Mouse (Mus musculus) forebrain, embryonic 13.5 days (tissue): Measurements from ENCODE around the gene Dzip1. TPM values are rescaled to one million over a fixed set of nuclear protein-coding genes. Genes with fewer than 3 reads are reported as not detected.
A peak's percentile ranks its signal among the peaks of the same experiment; 100 is the strongest.

ENCODE experiments used
- ATAC-seq: fragments of 200-750 bp; cut with Nextera tagmentation; 2 replicates; pipeline ENCODE4 v1.8.0; 2017
- H3K27ac ChIP-seq: fragments of 300-500 bp; sonication (generic); 2 replicates; pipeline ENCODE4 v1.5.1; 2015; ENCODE audit warnings: inconsistent platforms, mild to moderate bottlenecking, moderate library complexity
- H3K27me3 ChIP-seq: fragments of 300-500 bp; sonication (generic); 2 replicates; pipeline ENCODE4 v1.6.1; 2015; ENCODE audit warnings: mild to moderate bottlenecking, inconsistent platforms
- H3K36me3 ChIP-seq: fragments of 300-500 bp; sonication (generic); 2 replicates; pipeline ENCODE4 v1.6.1; 2015; ENCODE audit warnings: mild to moderate bottlenecking, inconsistent platforms; ENCODE audit not compliant: poor library complexity, severe bottlenecking
- H3K4me1 ChIP-seq: fragments of 300-500 bp; sonication (generic); 2 replicates; pipeline ENCODE4 v1.6.1; 2015; ENCODE audit warnings: inconsistent platforms
- H3K4me2 ChIP-seq: fragments of 300-500 bp; sonication (generic); 2 replicates; pipeline ENCODE4 v1.6.1; 2015; ENCODE audit warnings: inconsistent platforms, mild to moderate bottlenecking, moderate library complexity
- H3K4me3 ChIP-seq: fragments of 300-500 bp; sonication (generic); 2 replicates; pipeline ENCODE4 v1.5.1; 2015; ENCODE audit warnings: mild to moderate bottlenecking, inconsistent platforms
- H3K9ac ChIP-seq: fragments of 300-500 bp; sonication (generic); 2 replicates; pipeline ENCODE4 v1.6.1; 2015; ENCODE audit warnings: mild to moderate bottlenecking, inconsistent platforms
- H3K9me3 ChIP-seq: fragments of 300-500 bp; sonication (generic); replicated peaks from 2 replicates; pipeline ENCODE4 v1.6.1; 2016; ENCODE audit warnings: inconsistent platforms
- WGBS: fragments of 180-500 bp; shearing (Covaris S2); methylation state at CpG from one replicate; pipeline ENCODE4 v1.1.7; 2015; 5-methylcytosine and 5-hydroxymethylcytosine counted together
- polyA plus RNA-seq: library from polyadenylated mRNA; unstranded; fragments of >200 nt; fragmentation: Nextera tagmentation; extraction: Ambion mirVana; gene quantifications from 2 replicates; pipeline ENCODE4 v1.2.1, GENCODE M21; 2015

Dzip1 gene
- 27.2 and 28.1 TPM in 2 replicates for polyA plus RNA-seq

DNA sequence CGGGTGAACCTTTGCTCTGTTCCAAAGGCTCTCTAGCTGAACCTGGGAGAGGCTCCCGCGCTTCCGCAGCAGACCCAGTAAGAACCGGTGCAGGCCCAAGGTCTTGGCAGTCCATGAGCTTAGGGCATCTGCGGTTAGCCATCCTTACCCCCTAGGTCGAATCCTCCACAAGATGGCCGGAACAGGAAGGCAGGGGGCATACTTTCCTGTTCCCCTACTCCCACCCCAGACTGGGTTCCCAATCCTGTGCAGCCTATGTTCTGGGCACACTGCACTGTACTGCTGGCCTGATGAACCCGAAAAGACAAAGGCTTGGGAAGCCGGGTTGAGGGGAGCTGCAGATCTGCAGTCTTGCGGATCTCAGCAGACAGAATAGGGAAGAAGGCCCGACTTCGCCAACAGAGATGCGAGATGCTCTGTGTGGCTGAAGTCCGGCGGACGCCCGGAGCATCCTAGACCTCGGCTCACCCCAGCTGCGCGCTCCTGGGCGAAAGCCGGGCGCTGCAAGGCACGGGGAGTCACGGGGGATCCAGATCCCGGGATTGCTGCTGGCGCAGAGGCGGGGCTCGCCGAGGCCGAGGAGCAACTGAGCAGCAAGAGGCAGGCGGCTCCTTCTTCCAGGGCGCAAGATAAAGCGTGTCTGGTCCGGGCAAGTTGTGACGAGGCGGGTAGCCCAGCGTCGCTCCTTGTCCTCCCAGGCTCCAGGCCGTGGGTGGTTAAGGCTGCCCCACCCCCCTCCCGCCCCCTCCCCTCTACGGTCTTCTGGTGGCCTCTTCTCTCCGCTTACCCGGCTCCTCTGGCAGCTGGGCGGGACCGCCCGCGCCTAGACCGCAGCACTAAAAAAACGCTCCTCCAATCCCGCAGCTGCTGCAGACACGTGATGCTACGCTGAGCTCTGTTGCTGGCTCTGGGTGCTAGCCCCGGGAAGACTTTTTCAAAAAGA is at the start of gene Dzip1:
Dzip1 (minus strand) TSS at position 788 of the 943 bp plus-strand sequence.
- peak; percentile 97 for ATAC-seq
- peak within 1 kb of the TSS; percentile 69 for H3K4me3 ChIP-seq
- 0 out of 2 replicates have a peak, but pooled peaks cover 11% of the 10 kb centered on the region for H3K36me3 ChIP-seq
- no peaks in the 10 kb centered on the region for H3K9me3 ChIP-seq
- peaks cover 50% of the 10 kb centered on the region for H3K4me1 ChIP-seq
- H3K27ac ChIP-seq, result peak within 1 kb of the TSS; percentile 84
- under 1% methylated on average over 55 of the region's 55 CpGs for WGBS
- peak within 1 kb of the TSS; percentile 90 for H3K9ac ChIP-seq
- H3K27me3 ChIP-seq, result peaks cover 7% of the 10 kb centered on the region; the same call in 1 of the 2 replicates
- peak within 1 kb of the TSS; percentile 81 for H3K4me2 ChIP-seq

DNA sequence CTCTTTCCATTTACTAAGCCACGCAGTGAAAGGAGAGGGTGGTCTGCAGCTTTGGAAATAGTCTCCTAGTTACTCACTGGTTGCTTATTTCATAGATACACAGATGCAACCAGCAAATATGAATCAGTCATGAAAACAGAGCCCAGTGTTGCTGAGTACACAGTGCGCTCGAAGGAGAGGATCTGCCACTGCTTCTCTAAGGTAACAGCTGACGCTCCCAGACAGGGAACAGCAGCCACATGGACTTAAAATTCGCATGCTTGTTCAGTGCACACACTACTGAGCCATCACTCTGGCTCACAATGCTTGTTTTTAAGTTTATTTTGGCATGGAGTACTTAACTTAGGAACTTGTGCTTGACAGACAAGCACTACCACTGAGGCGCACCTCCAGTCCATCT is 47.0 kb upstream of the Dzip1 start:
- H3K27me3 ChIP-seq, result no peaks in the 10 kb centered on the region
- H3K36me3 ChIP-seq, result peaks cover 81% of the 10 kb centered on the region

DNA sequence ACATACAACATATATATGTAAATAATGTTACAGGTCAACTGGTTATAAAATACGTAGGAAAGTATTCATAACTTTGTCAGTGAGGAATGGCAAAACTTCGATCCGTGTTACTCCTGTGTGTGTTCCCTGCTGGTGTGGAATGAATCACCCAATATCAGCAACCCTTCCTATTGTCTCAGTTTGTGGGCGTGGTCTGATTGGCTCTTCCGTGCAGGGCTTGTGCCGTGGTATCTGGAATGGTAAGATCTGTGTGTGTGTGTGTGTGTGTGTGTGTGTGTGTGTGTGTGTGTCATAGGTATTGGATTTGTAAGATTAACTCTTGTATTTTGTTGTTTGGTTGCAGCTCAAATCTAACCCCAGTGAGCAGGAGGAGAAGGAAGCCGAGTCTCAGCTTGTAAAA is 42.4 kb upstream of the Dzip1 start:
- 92% methylated on average over 7 of the region's 7 CpGs for WGBS
- Histone ChIP-seq H3K4me3 (no peak overlapping the region), H3K9me3 (no peaks in the 10 kb centered on the region), H3K27me3 (no peaks in the 10 kb centered on the region), H3K4me2 (no peak overlapping the region), H3K27ac (no peak overlapping the region), H3K36me3 (peaks cover 48% of the 10 kb centered on the region), H3K9ac (no peak overlapping the region), H3K4me1 (no peaks in the 10 kb centered on the region)
- no peak for ATAC-seq

More for the DNA sequence above, 47.0 kb upstream of the Dzip1 start:
- no peaks in the 10 kb centered on the region for H3K4me1 ChIP-seq
- no peak overlapping the region for H3K9ac ChIP-seq
- H3K27ac ChIP-seq, result no peak overlapping the region
- no peaks in the 10 kb centered on the region for H3K9me3 ChIP-seq
- no peak for ATAC-seq
- H3K4me3 ChIP-seq, result no peak overlapping the region
- no peak overlapping the region for H3K4me2 ChIP-seq
- WGBS, result 96% methylated on average over 6 of the region's 6 CpGs

DNA sequence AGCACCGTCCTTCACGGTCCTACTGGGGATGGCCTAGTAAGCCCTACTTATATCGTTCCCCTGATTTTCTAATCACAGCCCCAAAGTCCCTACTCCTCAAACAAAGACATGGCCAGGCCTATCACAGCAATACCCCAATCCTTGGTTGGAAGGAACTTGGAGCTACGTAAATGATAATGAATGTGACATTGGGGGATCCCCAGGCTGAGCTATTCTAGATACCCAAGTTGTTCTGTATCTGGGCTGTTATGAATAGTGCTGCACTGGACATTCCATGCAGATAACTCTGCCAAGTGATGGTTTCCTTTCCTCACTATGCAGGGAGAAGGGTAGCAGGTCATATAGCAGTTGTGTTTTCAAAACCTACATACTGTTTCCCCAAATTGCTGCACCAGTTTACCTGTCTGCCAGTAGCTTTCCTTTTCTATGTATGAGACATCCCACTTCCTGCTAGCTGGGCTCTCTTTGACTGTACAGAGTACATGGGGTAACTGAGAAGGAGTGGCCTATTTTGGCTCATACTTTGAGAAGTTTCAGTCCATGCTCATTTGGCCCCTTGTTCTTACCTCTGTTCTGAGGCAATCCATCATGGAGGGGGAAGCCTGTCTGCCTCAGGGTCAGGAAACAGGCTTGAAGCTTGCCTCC is 40.2 kb upstream of the Dzip1 start:
- Histone ChIP-seq H3K4me2 (no peak overlapping the region), H3K36me3 (peaks cover 40% of the 10 kb centered on the region), H3K27me3 (no peaks in the 10 kb centered on the region), H3K27ac (no peak overlapping the region), H3K4me1 (no peaks in the 10 kb centered on the region), H3K4me3 (no peak overlapping the region), H3K9me3 (no peaks in the 10 kb centered on the region), H3K9ac (no peak overlapping the region)
- ATAC-seq, result no peak
- 95% methylated on average over 4 of the region's 4 CpGs for WGBS

DNA sequence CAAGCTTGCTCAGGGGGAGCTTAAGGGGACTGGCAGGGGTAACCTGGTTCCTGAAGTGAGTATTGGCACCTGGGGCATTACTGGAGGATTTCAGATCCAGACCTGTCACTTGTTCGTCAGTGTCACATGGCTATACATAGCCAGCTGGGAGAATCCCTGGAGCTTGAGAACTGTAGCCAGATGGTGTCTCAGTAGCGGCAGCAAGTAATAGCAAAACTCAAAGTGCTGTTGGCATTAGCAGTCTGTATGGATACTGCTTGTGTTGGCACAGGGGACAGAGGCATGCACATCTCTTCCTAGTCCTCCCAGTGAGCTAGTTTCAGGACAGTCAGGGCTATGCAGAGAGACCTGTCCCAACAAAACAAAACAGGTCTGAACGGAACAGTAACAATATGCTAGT is 32.8 kb upstream of the Dzip1 start:
- peaks cover 56% of the 10 kb centered on the region for H3K36me3 ChIP-seq
- peak; percentile 73 for ATAC-seq
- 0 out of 2 replicates have a peak, but pooled peaks cover 6% of the 10 kb centered on the region for H3K4me1 ChIP-seq
- no peaks in the 10 kb centered on the region for H3K27me3 ChIP-seq
- no peak overlapping the region for H3K4me3 ChIP-seq
- 93% methylated on average over 3 of the region's 3 CpGs for WGBS
- H3K4me2 ChIP-seq, result no peak overlapping the region
- H3K9me3 ChIP-seq, result no peaks in the 10 kb centered on the region
- H3K27ac ChIP-seq, result no peak overlapping the region
- no peak overlapping the region for H3K9ac ChIP-seq

DNA sequence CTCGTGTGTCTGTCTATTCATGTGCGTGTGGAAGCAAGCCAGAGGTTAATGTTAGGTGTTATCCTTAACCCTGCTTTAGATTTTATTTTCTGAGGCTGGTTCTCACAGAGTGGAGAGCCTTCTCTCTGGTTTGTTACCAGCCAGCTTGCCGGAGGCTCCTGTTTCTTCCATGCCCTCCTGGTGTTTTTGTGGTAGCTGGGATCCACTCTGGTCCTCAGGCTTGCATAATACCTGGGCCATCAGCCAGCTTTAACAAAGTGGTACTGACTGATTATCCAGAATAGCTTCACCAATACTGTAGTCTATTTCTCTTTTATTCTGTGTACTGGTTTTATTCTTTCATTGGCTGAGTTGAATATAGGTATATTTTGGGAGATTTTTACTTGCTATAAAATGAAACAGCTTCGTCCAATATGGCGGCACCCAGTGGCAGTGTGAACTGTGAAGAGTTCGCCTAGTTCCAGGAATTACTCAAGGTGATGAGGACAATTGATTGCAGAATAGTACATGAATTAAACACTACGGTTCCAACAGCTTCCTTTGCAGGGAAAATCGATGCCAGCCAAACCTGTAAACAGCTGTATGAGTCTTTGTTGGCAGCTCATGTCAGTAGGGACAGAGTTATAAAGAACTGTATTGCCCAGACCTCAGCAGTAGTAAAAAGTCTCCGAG is 26.8 kb upstream of the Dzip1 start:
- no peak for ATAC-seq
- peaks cover 21% of the 10 kb centered on the region for H3K36me3 ChIP-seq
- WGBS, result 91% methylated on average over 9 of the region's 9 CpGs

DNA sequence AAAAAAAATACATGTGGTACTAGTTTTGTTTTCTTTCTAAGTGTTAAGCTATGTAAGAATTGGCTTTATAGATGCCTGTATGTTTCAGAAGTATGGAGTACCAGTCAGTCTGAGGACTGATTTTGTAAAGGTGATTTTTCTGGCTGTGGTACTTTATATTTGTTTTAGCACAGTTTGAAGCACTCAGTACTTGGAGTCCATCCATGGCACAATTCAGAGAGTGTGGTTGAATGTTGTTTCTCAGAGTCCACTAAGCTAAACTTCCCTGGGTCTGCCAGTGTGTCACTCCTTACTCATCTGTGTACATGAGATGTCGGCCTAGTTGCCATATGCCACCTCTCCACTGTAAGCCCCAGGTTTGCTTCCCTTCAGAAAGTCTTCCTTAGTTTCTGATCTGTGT is 23.6 kb upstream of the Dzip1 start:
- H3K4me1 ChIP-seq, result peaks cover 4% of the 10 kb centered on the region; the same call in 1 of the 2 replicates
- no peak overlapping the region for H3K9ac ChIP-seq
- no peak overlapping the region for H3K27ac ChIP-seq
- no peak overlapping the region for H3K4me3 ChIP-seq
- H3K36me3 ChIP-seq, result peaks cover 8% of the 10 kb centered on the region; the same call in 1 of the 2 replicates
- no peak overlapping the region for H3K4me2 ChIP-seq
- 93% methylated on average over 1 of the region's 1 CpGs for WGBS
- H3K9me3 ChIP-seq, result no peaks in the 10 kb centered on the region
- no peak for ATAC-seq
- H3K27me3 ChIP-seq, result no peaks in the 10 kb centered on the region

More for the DNA sequence above, 26.8 kb upstream of the Dzip1 start:
- H3K27me3 ChIP-seq, result no peaks in the 10 kb centered on the region
- peaks cover 10% of the 10 kb centered on the region; the same call in 1 of the 2 replicates for H3K4me1 ChIP-seq
- no peak overlapping the region for H3K4me3 ChIP-seq
- H3K9ac ChIP-seq, result no peak overlapping the region
- H3K27ac ChIP-seq, result no peak overlapping the region
- H3K9me3 ChIP-seq, result no peaks in the 10 kb centered on the region
- H3K4me2 ChIP-seq, result no peak overlapping the region

DNA sequence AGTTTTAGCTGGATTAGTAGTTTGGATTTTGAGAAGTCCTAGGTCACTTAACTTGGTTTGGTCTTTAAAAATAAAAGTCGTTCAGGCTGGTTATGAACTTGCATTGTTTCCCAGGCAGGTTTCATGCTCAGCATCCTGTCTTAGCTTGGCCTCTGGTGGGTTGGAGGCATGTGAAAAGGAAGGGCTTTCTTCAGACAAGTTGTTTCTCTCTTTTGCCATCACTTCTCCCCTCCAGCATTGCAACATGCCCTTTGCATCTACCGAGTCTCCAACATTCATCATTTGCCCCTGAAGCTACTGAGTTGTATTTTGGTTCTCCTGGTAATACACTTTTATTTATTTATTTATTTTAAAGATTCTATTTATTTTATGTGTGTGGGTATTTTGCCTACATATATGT is 19.4 kb upstream of the Dzip1 start:
- WGBS, result 88% methylated on average over 2 of the region's 2 CpGs
- H3K27me3 ChIP-seq, result no peaks in the 10 kb centered on the region
- H3K9ac ChIP-seq, result no peak overlapping the region
- no peak for ATAC-seq
- no peak overlapping the region for H3K27ac ChIP-seq
- peaks cover 6% of the 10 kb centered on the region for H3K4me1 ChIP-seq
- H3K4me3 ChIP-seq, result no peak overlapping the region
- H3K36me3 ChIP-seq, result no peaks in the 10 kb centered on the region
- H3K4me2 ChIP-seq, result no peak overlapping the region
- H3K9me3 ChIP-seq, result no peaks in the 10 kb centered on the region

DNA sequence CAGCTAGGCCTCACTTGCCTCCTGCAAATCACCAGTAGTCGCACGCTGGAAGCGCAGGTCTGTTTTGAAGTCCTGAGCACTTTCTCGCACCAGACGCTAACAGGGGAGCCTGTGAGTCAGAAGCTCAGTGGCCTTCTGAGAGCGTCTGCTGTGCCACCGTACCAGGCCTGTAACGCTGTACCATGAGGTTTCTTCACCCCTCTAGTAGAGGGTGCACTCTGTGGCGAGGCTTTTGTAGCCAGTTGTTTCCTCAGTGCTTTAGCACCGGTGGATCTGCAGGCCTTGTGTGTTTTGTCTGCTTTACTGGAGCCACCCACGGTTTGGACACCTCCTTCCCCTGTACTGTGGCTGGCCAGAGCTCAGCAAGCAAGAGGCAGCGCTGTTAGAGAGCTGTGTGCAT is 16.8 kb upstream of the Dzip1 start:
- Histone ChIP-seq H3K4me2 (no peak overlapping the region), H3K36me3 (no peaks in the 10 kb centered on the region), H3K9ac (no peak overlapping the region), H3K27ac (no peak overlapping the region), H3K9me3 (no peaks in the 10 kb centered on the region), H3K27me3 (no peaks in the 10 kb centered on the region), H3K4me3 (no peak overlapping the region), H3K4me1 (peaks cover 21% of the 10 kb centered on the region)
- no peak for ATAC-seq
- 41% methylated on average over 12 of the region's 12 CpGs for WGBS

DNA sequence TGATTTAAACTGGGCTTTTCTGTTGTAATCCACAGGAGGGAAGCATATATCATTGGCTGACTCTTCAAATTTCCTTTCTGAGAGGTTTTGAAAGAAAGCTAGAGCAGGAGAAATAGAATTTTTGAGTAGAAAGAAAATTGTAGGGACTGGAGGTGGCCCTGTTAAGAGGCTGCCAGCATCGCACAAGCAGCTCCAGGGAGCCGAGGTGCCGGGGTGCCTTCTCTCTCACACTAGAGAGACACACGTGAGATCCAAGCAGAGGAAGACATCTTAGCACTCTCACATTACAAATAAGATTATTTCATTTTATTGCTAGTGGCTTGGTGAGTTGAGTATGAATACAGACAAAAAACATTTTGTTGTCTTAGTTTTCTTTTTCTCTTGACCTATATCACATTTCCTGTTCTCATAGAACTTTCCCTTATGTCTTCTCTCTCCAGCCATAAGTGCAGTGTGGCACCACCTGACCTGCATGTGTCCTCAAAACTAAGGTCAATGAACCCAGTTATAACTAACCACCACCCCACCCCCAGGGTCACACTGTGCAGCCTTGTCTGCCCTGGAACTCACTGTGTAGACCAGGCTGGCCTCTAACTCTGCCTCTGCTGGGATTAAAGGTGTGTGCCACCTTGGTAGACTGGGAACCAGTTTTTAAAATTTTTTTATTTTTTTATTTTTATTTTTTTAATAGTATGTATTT is 15.7 kb upstream of the Dzip1 start:
- Histone ChIP-seq H3K27ac (no peak overlapping the region), H3K9me3 (no peaks in the 10 kb centered on the region), H3K9ac (no peak overlapping the region), H3K4me3 (no peak overlapping the region), H3K4me1 (peaks cover 25% of the 10 kb centered on the region), H3K27me3 (no peaks in the 10 kb centered on the region), H3K36me3 (no peaks in the 10 kb centered on the region), H3K4me2 (no peak overlapping the region)
- no peak for ATAC-seq
- WGBS, result 79% methylated on average over 4 of the region's 4 CpGs

DNA sequence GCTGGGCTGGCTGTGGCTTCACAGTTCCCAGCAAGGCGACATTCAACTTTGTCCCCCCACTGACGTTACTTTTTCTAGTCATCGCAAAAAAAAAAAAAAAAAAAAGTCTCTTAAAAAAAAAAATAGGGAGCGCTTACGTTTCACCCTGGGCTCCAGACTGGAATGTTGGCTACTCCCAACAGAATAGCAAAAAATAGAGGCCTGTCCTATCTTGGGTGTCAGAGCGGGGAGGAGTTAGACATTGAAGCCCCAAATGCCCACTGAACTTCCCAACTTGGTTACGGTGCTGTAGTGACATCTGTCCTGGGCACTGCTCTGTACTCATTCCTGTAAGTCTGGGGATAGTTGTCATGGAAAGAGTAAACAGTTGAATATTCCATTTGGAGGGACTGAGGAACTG is 13.3 kb upstream of the Dzip1 start:
- no peak for ATAC-seq

More for the DNA sequence above, 13.3 kb upstream of the Dzip1 start:
- Histone ChIP-seq H3K27ac (no peak overlapping the region), H3K9me3 (no peaks in the 10 kb centered on the region), H3K9ac (peak overlapping the region; percentile 96), H3K4me1 (peaks cover 25% of the 10 kb centered on the region), H3K36me3 (no peaks in the 10 kb centered on the region), H3K27me3 (no peaks in the 10 kb centered on the region), H3K4me3 (peak overlapping the region; percentile 93), H3K4me2 (peak overlapping the region; percentile 75)
- WGBS, result under 1% methylated on average over 7 of the region's 7 CpGs
